Mouse (Mus musculus): ENCODE measurements at regions not wholly inside any gene's neighbourhood (a gene's known extent, or its start where the extent isn't known, plus 50 kb on each side); places are given as distances from the start of the nearest gene placed in this dataset.

- TF ChIP-seq CTCF (IDR thresholded peaks at IDR 0.05; ENCODE audit: extremely low read depth, insufficient read depth, low read length) (no peak), POLR2A (IDR thresholded peaks at IDR 0.05; ENCODE audit: extremely low read depth, insufficient read depth, low read length) (no peak)
Observed at GRCm38 (mm10) chr10:117576154-117576859, 53.0 kb upstream of the Cpm start.
